ENCODE assay signal across 8 mouse cellular contexts in the genomic region with DNA sequence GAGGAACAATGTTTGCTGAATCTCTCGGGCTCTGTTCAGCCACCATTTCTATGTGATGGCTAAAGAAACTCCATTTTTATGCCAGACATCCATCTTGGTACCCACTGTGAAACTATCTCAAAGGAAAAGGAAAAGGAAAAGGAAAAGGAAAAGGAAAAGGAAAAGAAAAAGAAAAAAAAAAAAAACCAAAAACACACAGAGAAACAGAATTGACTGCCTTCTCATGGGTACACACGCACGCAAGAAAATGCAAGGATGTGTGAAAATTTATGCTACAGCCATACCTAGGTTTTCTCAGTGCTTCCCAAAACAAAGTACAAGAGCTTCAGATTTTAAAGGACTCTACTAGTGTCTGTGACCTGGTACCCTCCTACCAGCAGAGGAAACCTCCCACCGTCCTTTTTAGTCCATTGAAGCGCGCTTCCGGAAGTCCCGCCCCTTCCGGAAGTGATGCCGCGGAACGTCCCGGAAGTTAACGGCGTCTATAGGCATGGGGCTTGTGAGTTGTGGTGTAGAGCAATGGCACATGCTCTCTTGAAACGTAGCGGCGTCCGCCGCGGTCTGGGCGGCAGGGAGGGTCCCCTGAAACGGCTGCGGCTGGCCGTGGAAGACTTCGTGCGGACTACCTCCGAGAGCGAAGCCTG. TPM values are rescaled to one million over a fixed set of nuclear protein-coding genes. Genes with fewer than 3 reads are reported as not detected.
DNase-seq lines count a peak whose midpoint lies in the region; ATAC-seq lines count a peak whose summit lies in the region.

A gene (plus strand): TSS at position 437 of the 644 bp plus-strand sequence.

- peak within 1 kb of the TSS; percentile 87 for H3K9ac ChIP-seq in heart, embryonic 14.5 days (ENCODE audit: low read length)
- H3K9ac ChIP-seq in liver, embryonic 13.5 days, result peak within 1 kb of the TSS; percentile 88
- H3K9ac ChIP-seq in stomach, embryonic 16.5 days (ENCODE audit: low read length), result peak within 1 kb of the TSS; percentile 76

- DNase-seq in c-Kit-negative CD71-positive TER-119-positive erythroid progenitor cells, embryonic 14.5 days (ENCODE audit: low read depth, low spot score), result peak; percentile 79
- peak; percentile 69 for DNase-seq in fibroblast of lung, adult 2 months (ENCODE audit: low read depth)
- DNase-seq in kidney, postnatal 14 days, result peak; percentile 91
- DNase-seq in liver, embryonic 13.5 days, result peak; percentile 80
- peak; percentile 91 for DNase-seq in neural tube, embryonic 10.5 days (ENCODE audit: extremely low spot score, low spot score)

- WGBS in heart, embryonic 14.5 days, result 5% methylated on average over 29 of the region's 29 CpGs
- 5% methylated on average over 29 of the region's 29 CpGs for WGBS in liver, embryonic 13.5 days (ENCODE audit: insufficient replicate concordance)
- whole genome bisulfite sequencing in stomach, embryonic 16.5 days, result 4% methylated on average over 29 of the region's 29 CpGs

- peak within 1 kb of the TSS; percentile 11 to 75; a peak in 3 of 4 replicates for H3K27ac ChIP-seq in heart, embryonic 14.5 days (replicated peaks in 1 of 2; ENCODE audit: control insufficient read depth in 1 of 2, insufficient read depth in 1 of 2, low read depth in 2 of 2, low read length in 2 of 2)
- H3K27ac ChIP-seq in liver, embryonic 13.5 days, result peak within 1 kb of the TSS; percentile 80
- peak within 1 kb of the TSS; percentile 68 for H3K27ac ChIP-seq in stomach, embryonic 16.5 days (ENCODE audit: low read length)

- H3K9me3 ChIP-seq in heart, embryonic 14.5 days (ENCODE audit: control insufficient read depth, low read length), result no peaks in the 10 kb centered on the region
- H3K9me3 ChIP-seq in liver, embryonic 13.5 days (replicated peaks), result no peaks in the 10 kb centered on the region
- H3K9me3 ChIP-seq in stomach, embryonic 16.5 days (replicated peaks; ENCODE audit: control insufficient read depth, low read length), result no peaks in the 10 kb centered on the region

- ATAC-seq in CD4-positive, CD25-positive, alpha-beta regulatory T cell, adult 4 months, result peak; percentile 100
- ATAC-seq in heart, embryonic 14.5 days (ENCODE audit: insufficient number of reproducible peaks, insufficient read depth, low FRiP score, low read depth), result peak; percentile 88
- peak; percentile 94 for ATAC-seq in liver, embryonic 13.5 days (ENCODE audit: low read depth)
- peak; percentile 92 for ATAC-seq in stomach, embryonic 16.5 days (ENCODE audit: insufficient read depth, low FRiP score)

- peak within 1 kb of the TSS; percentile 84 to 86 for H3K4me3 ChIP-seq in heart, embryonic 14.5 days (ENCODE audit: control insufficient read depth in 1 of 2, insufficient read depth in 1 of 2, low read depth in 1 of 2, low read length in 2 of 2)
- peak within 1 kb of the TSS; percentile 93 for H3K4me3 ChIP-seq in liver, embryonic 13.5 days (replicated peaks)
- peak within 1 kb of the TSS; percentile 68 for H3K4me3 ChIP-seq in stomach, embryonic 16.5 days (replicated peaks; ENCODE audit: low read length)

- H3K4me2 ChIP-seq in heart, embryonic 14.5 days (ENCODE audit: low read length), result peak within 1 kb of the TSS; percentile 78
- H3K4me2 ChIP-seq in liver, embryonic 13.5 days, result peak within 1 kb of the TSS; percentile 90
- peak within 1 kb of the TSS; percentile 85 for H3K4me2 ChIP-seq in stomach, embryonic 16.5 days (ENCODE audit: low read depth, low read length)

- peaks cover 6% of the 10 kb centered on the region; the same call in 1 of the 2 replicates for H3K27me3 ChIP-seq in heart, embryonic 14.5 days (ENCODE audit: control insufficient read depth, insufficient read depth, low read length)
- H3K27me3 ChIP-seq in liver, embryonic 13.5 days, result peaks cover 17% of the 10 kb centered on the region
- H3K27me3 ChIP-seq in stomach, embryonic 16.5 days (ENCODE audit: control insufficient read depth, insufficient read depth, low read length), result peaks cover 3% of the 10 kb centered on the region; the same call in 1 of the 2 replicates

- peaks cover 8 to 13% of the 10 kb centered on the region in 2 experiments for H3K4me1 ChIP-seq in heart, embryonic 14.5 days (ENCODE audit: control insufficient read depth in 2 of 2, insufficient read depth in 2 of 2, low read length in 2 of 2)
- peaks cover 35% of the 10 kb centered on the region for H3K4me1 ChIP-seq in liver, embryonic 13.5 days (replicated peaks)
- H3K4me1 ChIP-seq in stomach, embryonic 16.5 days (ENCODE audit: control insufficient read depth, insufficient read depth, low read length), result peaks cover 18% of the 10 kb centered on the region

- peaks cover 39% of the 10 kb centered on the region for H3K36me3 ChIP-seq in heart, embryonic 14.5 days (ENCODE audit: control insufficient read depth, insufficient read depth, low read length)
- H3K36me3 ChIP-seq in liver, embryonic 13.5 days, result peaks cover 34% of the 10 kb centered on the region
- 0 out of 2 replicates have a peak, but pooled peaks cover 5% of the 10 kb centered on the region for H3K36me3 ChIP-seq in stomach, embryonic 16.5 days (ENCODE audit: control insufficient read depth, insufficient read depth, low read length)

RNA-seq across cellular contexts. Expression of the gene that starts here (rescaled TPM):
- polyA plus RNA-seq in CD4-positive, CD25-positive, alpha-beta regulatory T cell, adult 4 months (2017; shearing (Covaris generic)), result 10 to 100 TPM; 10.8 to 17.2 TPM
- 11.4 and 13.1 TPM in 2 replicates for polyA plus RNA-seq in heart, embryonic 14.5 days (2014; fragmentation: Nextera tagmentation; extraction: Ambion mirVana)
- 19.4 and 25.1 TPM in 2 replicates for polyA plus RNA-seq in liver, embryonic 13.5 days (2015; fragmentation: Nextera tagmentation; extraction: Ambion mirVana)
- 26.5 and 28.5 TPM in 2 replicates for polyA plus RNA-seq in stomach, embryonic 16.5 days (2015; fragmentation: Nextera tagmentation; extraction: Ambion mirVana)

Comparison
In these comparisons a context has a peak if more than half of its experiments do, and no peak if none do; other contexts are left out.
1. Peak in every context shown above with its lines: DNase-seq, ATAC-seq, H3K4me3 ChIP-seq and H3K27ac ChIP-seq.